Mouse (Mus musculus) hindbrain, embryonic 11.5 days (tissue): ENCODE results near the gene Men1. TPM values are rescaled to one million over a fixed set of nuclear protein-coding genes. Genes with fewer than 3 reads are reported as not detected.

ENCODE experiments used
- ATAC-seq: fragments of 200-750 bp; cut with Nextera tagmentation; 2 replicates; pipeline ENCODE4 v1.8.0; 2017; ENCODE audit warnings: mild to moderate bottlenecking, moderate TSS enrichment, moderate library complexity; ENCODE audit not compliant: low FRiP score
- DNase-seq: peaks from one replicate; pipeline ENCODE4 v3.0.0-alpha.2; 2015; ENCODE audit warnings: low spot score
- H3K27ac ChIP-seq: fragments of 300-500 bp; sonication (generic); 2 replicates; pipeline ENCODE4 v1.5.1; 2014; ENCODE audit warnings: mild to moderate bottlenecking, low read depth, low read length
- H3K27me3 ChIP-seq: fragments of 300-500 bp; sonication (generic); 2 replicates; pipeline ENCODE4 v1.6.1; 2014; ENCODE audit warnings: mild to moderate bottlenecking, low read length, moderate library complexity, mixed read lengths; ENCODE audit not compliant: control insufficient read depth, insufficient read depth
- H3K36me3 ChIP-seq: fragments of 300-500 bp; sonication (generic); 2 replicates; pipeline ENCODE4 v1.6.1; 2014; ENCODE audit warnings: mild to moderate bottlenecking, low read length, moderate library complexity, mixed read lengths; ENCODE audit not compliant: control insufficient read depth, insufficient read depth
- H3K4me1 ChIP-seq: fragments of 300-500 bp; sonication (generic); replicated peaks from 2 replicates; pipeline ENCODE4 v1.6.1; 2014; ENCODE audit warnings: low read length, mixed read lengths; ENCODE audit not compliant: control insufficient read depth, insufficient read depth
- H3K4me2 ChIP-seq: fragments of 300-500 bp; sonication (generic); replicated peaks from 2 replicates; pipeline ENCODE4 v1.6.1; 2014; ENCODE audit warnings: mild to moderate bottlenecking, low read depth, low read length
- H3K4me3 ChIP-seq: fragments of 300-500 bp; sonication (generic); 2 replicates; pipeline ENCODE4 v1.5.1; 2014; ENCODE audit warnings: low read depth, low read length
- H3K9ac ChIP-seq: fragments of 300-500 bp; sonication (generic); 2 replicates; pipeline ENCODE4 v1.6.1; 2014; ENCODE audit warnings: low read depth, low read length
- H3K9me3 ChIP-seq: fragments of 300-500 bp; sonication (generic); 2 replicates; pipeline ENCODE4 v1.6.1; 2016; ENCODE audit warnings: low read length; ENCODE audit not compliant: control insufficient read depth
- WGBS: fragments of 180-500 bp; shearing (Covaris S2); extraction: QIAGEN DNeasy Blood & Tissue Kit; methylation state at CpG from one replicate; pipeline ENCODE4 v1.1.7; 2014; 5-methylcytosine and 5-hydroxymethylcytosine counted together
- polyA plus RNA-seq: library from polyadenylated mRNA; unstranded; fragments of >200 nt; fragmentation: Nextera tagmentation; extraction: Ambion mirVana; gene quantifications from 2 replicates; pipeline ENCODE4 v1.2.1, GENCODE M21; 2014

The Men1 gene
- polyA plus RNA-seq, 1 experiment from 2014 or later: 43.0 TPM

GRCm38 (mm10) chr19:6291117-6291781, 43.5 kb upstream of the Men1 start:
- Histone ChIP-seq H3K27ac (no peak overlapping the region), H3K9me3 (no peaks in the 10 kb centered on the region), H3K4me2 (no peak overlapping the region), H3K27me3 (no peaks in the 10 kb centered on the region), H3K36me3 (0 out of 2 replicates have a peak, but pooled peaks cover 7% of the 10 kb centered on the region), H3K4me1 (no peaks in the 10 kb centered on the region), H3K9ac (no peak overlapping the region), H3K4me3 (no peak overlapping the region)
- ATAC-seq (no peak), DNase-seq (no peak)
- WGBS: 71% methylated on average over 10 of the region's 10 CpGs

GRCm38 (mm10) chr19:6292262-6292661, 42.5 kb upstream of the Men1 start:
- no peak overlapping the region for H3K4me3 ChIP-seq
- 0 out of 2 replicates have a peak, but pooled peaks cover 7% of the 10 kb centered on the region for H3K36me3 ChIP-seq
- H3K27me3 ChIP-seq: no peaks in the 10 kb centered on the region
- H3K9me3 ChIP-seq: no peaks in the 10 kb centered on the region
- H3K27ac ChIP-seq: no peak overlapping the region
- H3K4me2 ChIP-seq: no peak overlapping the region
- H3K9ac ChIP-seq: no peak overlapping the region
- ATAC-seq (no peak), DNase-seq (no peak)
- H3K4me1 ChIP-seq: no peaks in the 10 kb centered on the region
- WGBS: 87% methylated on average over 5 of the region's 5 CpGs

- Histone ChIP-seq H3K9ac (no peak overlapping the region), H3K4me2 (no peak overlapping the region), H3K9me3 (no peaks in the 10 kb centered on the region), H3K36me3 (0 out of 2 replicates have a peak, but pooled peaks cover 7% of the 10 kb centered on the region), H3K4me1 (no peaks in the 10 kb centered on the region), H3K27ac (no peak overlapping the region), H3K27me3 (no peaks in the 10 kb centered on the region), H3K4me3 (no peak overlapping the region)
- DNase-seq (no peak), ATAC-seq (no peak)
- WGBS: 95% methylated on average over 17 of the region's 17 CpGs
Observed at GRCm38 (mm10) chr19:6294301-6294700, 40.5 kb upstream of the Men1 start.

GRCm38 (mm10) chr19:6296551-6297210, 38.1 kb upstream of the Men1 start:
- no peak overlapping the region for H3K9ac ChIP-seq
- no peak overlapping the region for H3K27ac ChIP-seq
- no peaks in the 10 kb centered on the region for H3K27me3 ChIP-seq
- no peak overlapping the region for H3K4me3 ChIP-seq
- no peaks in the 10 kb centered on the region for H3K9me3 ChIP-seq
- ATAC-seq (no peak), DNase-seq (no peak)
- H3K4me1 ChIP-seq: no peaks in the 10 kb centered on the region
- WGBS: 93% methylated on average over 5 of the region's 5 CpGs
- no peak overlapping the region for H3K4me2 ChIP-seq
- H3K36me3 ChIP-seq: 0 out of 2 replicates have a peak, but pooled peaks cover 7% of the 10 kb centered on the region

- Histone ChIP-seq H3K9me3 (no peaks in the 10 kb centered on the region), H3K9ac (no peak overlapping the region), H3K36me3 (0 out of 2 replicates have a peak, but pooled peaks cover 7% of the 10 kb centered on the region), H3K4me1 (no peaks in the 10 kb centered on the region), H3K27ac (no peak overlapping the region), H3K4me2 (no peak overlapping the region), H3K27me3 (no peaks in the 10 kb centered on the region), H3K4me3 (no peak overlapping the region)
- ATAC-seq (no peak), DNase-seq (no peak)
- 94% methylated on average over 9 of the region's 9 CpGs for WGBS
Observed at GRCm38 (mm10) chr19:6297641-6298040, 37.1 kb upstream of the Men1 start.

- H3K27ac ChIP-seq: no peak overlapping the region
- no peak overlapping the region for H3K9ac ChIP-seq
- no peak for DNase-seq
- H3K9me3 ChIP-seq: no peaks in the 10 kb centered on the region
- H3K4me2 ChIP-seq: no peak overlapping the region
- H3K36me3 ChIP-seq: 0 out of 2 replicates have a peak, but pooled peaks cover 7% of the 10 kb centered on the region
- H3K4me3 ChIP-seq: no peak overlapping the region
- no peak for ATAC-seq
- WGBS: 84% methylated on average over 4 of the region's 4 CpGs
- H3K4me1 ChIP-seq: no peaks in the 10 kb centered on the region
- H3K27me3 ChIP-seq: no peaks in the 10 kb centered on the region
Observed at GRCm38 (mm10) chr19:6299003-6299402, 35.8 kb upstream of the Men1 start.

- Histone ChIP-seq H3K9me3 (no peaks in the 10 kb centered on the region), H3K4me3 (no peak overlapping the region), H3K27ac (no peak overlapping the region), H3K9ac (no peak overlapping the region), H3K4me1 (no peaks in the 10 kb centered on the region), H3K4me2 (no peak overlapping the region), H3K36me3 (0 out of 2 replicates have a peak, but pooled peaks cover 7% of the 10 kb centered on the region), H3K27me3 (no peaks in the 10 kb centered on the region)
- no peak for DNase-seq
- 84% methylated on average over 6 of the region's 7 CpGs for WGBS
- ATAC-seq: no peak
Observed at GRCm38 (mm10) chr19:6299450-6300267, 35.1 kb upstream of the Men1 start.

- H3K27ac ChIP-seq: no peak overlapping the region
- 69% methylated on average over 7 of the region's 7 CpGs for WGBS
- 0 out of 2 replicates have a peak, but pooled peaks cover 5% of the 10 kb centered on the region for H3K36me3 ChIP-seq
Observed at GRCm38 (mm10) chr19:6300402-6300841, 34.4 kb upstream of the Men1 start.

More at GRCm38 (mm10) chr19:6300402-6300841, 34.4 kb upstream of the Men1 start:
- H3K4me3 ChIP-seq: no peak overlapping the region
- DNase-seq (no peak), ATAC-seq (no peak)
- H3K4me1 ChIP-seq: no peaks in the 10 kb centered on the region
- no peaks in the 10 kb centered on the region for H3K27me3 ChIP-seq
- H3K4me2 ChIP-seq: no peak overlapping the region
- no peaks in the 10 kb centered on the region for H3K9me3 ChIP-seq
- H3K9ac ChIP-seq: no peak overlapping the region
